Mouse (Mus musculus) G1E (cell line): ENCODE data around the gene Des.

ENCODE experiments used
- CTCF ChIP-seq: IDR thresholded peaks from 2 replicates; pipeline ENCODE4 v1.5.1; 2012; ENCODE audit warnings: low read depth, low read length, inconsistent platforms, mixed read lengths
- GATA1 ChIP-seq: IDR thresholded peaks from 2 replicates; pipeline ENCODE4 v1.6.1; 2012; ENCODE audit warnings: borderline replicate concordance, low read length, inconsistent platforms, mixed read lengths
- POLR2AphosphoS5 ChIP-seq: IDR thresholded peaks from 2 replicates; pipeline ENCODE4 v1.6.1; 2012; ENCODE audit warnings: low read depth, low read length, inconsistent platforms; ENCODE audit not compliant: insufficient replicate concordance
- TAL1 ChIP-seq: conservative IDR thresholded peaks from 2 replicates; pipeline ENCODE4 v1.6.1; 2012; ENCODE audit warnings: low read depth, low read length, inconsistent platforms, mixed read lengths

DNA sequence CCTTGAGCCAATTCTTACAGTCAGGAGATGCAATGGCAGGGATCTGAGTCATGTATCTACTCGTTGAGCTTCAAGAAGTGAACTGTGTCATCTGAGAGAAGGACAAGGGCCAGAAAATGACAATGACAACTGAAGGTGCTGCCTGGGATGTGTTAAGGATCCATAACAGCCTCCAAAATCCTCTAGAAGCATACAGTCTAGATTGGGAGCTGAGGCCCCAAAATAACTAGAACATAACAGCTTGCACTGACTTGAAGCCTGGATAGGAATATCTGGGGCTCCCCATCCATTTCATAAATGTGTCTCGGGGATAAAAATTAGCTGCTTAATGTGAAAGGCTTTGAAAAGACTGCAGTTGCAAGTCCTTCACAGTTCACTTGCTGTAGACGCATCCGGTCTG is 2.1 kb upstream of the Des start:
- TF ChIP-seq CTCF (no peak), GATA1 (no peak), TAL1 (no peak), POLR2AphosphoS5 (no peak)
